Mouse (Mus musculus): Measurements from ENCODE around the gene Psmd9. TPM values are rescaled to one million over a fixed set of nuclear protein-coding genes. Genes with fewer than 3 reads are reported as not detected.

The Psmd9 gene
- polyA plus RNA-seq, 1 experiment = 28.4 TPM

DNA sequence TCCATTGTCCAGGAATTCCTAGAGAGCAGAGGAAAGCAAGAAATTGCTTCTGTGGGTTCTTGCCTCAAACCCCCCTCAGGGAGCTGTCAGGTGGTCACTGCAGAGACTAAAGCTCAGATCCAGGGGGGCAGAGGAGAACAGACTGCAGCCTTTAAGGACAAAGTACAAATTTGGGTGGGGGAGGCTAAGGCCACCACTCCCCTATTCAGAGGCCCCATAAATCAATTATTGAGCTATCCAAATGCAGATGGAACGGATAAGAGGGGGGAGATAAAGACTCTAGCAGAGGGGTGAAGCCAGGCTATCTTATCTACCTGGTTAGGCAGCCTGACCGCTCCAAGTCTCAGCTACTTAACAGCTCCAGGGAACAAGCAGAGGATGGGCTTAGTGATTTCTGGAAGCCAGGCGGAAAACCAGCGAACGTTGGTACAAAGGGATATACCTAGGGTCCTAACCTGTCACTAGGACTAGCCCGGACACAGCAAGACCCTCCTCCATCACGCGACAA lies 34.3 kb upstream of the Psmd9 start:
- 26% methylated on average over 8 of the region's 8 CpGs for WGBS
- DNase-seq = no peak
- H3K27me3 ChIP-seq (ENCODE audit: control insufficient read depth, insufficient read depth, low read length) = no peaks in the 10 kb centered on the region
- H3K4me1 ChIP-seq (ENCODE audit: control insufficient read depth, insufficient read depth, low read length) = peaks cover 30% of the 10 kb centered on the region
- H3K27ac ChIP-seq (ENCODE audit: insufficient read depth, low read length) = no peak overlapping the region; the same call in 1 of the 2 replicates
- no peak overlapping the region for H3K4me3 ChIP-seq (replicated peaks; ENCODE audit: insufficient read depth, low read depth, low read length)
- TF ChIP-seq CTCF (IDR thresholded peaks at IDR 0.05; ENCODE audit: borderline replicate concordance, insufficient read depth, low read depth, low read length) (no peak), POLR2A (IDR thresholded peaks at IDR 0.05; ENCODE audit: borderline replicate concordance, insufficient read depth, low read length) (no peak)

DNA sequence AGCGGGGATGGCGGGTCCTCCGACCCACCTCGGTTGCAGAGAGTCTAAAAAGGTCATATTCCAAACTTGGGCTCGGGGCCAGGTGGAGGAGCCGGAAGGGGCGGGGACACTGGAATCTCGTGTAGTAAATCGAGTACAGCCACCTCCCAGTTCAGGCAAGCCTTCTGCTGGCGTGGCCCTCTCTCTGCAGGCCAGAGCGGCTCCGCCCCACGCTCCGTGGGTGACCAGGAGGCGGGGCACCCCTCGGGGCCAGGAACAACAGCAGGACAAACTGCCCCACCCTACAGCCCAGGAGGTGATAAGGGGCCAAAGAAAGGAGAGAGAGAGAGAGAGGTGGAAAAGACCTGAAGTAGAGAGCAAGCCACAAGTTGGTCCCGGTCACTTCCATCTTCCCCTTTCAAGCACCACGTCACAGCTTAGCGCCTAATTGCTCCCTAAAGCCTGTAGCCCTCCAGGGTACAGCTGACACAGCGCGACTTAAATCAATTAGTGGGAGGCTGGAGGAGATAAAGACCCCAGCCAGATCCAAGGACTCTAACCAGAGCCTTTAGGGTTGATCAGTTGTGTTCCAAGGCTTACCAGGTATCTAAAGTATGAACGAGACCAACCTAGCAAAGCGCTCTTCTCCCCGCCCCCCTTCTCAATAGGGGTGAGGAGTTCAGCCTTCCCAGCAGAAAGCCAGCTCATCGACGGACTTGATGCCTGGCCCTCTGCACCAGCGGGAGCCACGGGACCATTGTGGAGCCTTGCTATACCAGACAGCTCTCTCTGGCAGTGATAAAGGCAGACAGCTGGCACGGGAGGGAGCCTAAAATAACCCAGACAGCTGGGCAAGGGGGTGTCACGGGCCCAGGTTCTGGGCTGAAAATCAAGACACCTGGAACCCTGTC lies 33.5 kb upstream of the Psmd9 start:
- peaks cover 30% of the 10 kb centered on the region for H3K4me1 ChIP-seq (ENCODE audit: control insufficient read depth, insufficient read depth, low read length)
- no peaks in the 10 kb centered on the region for H3K27me3 ChIP-seq (ENCODE audit: control insufficient read depth, insufficient read depth, low read length)
- DNase-seq = peak; percentile 68 to 69
- H3K4me3 ChIP-seq (replicated peaks; ENCODE audit: insufficient read depth, low read depth, low read length) = peak overlapping the region; percentile 45
- TF ChIP-seq POLR2A (IDR thresholded peaks at IDR 0.05; ENCODE audit: borderline replicate concordance, insufficient read depth, low read length) (no peak), CTCF (IDR thresholded peaks at IDR 0.05; ENCODE audit: borderline replicate concordance, insufficient read depth, low read depth, low read length) (no peak)
- WGBS = 7% methylated on average over 30 of the region's 30 CpGs
- peak overlapping the region; percentile 100 for H3K27ac ChIP-seq (ENCODE audit: insufficient read depth, low read length)

DNA sequence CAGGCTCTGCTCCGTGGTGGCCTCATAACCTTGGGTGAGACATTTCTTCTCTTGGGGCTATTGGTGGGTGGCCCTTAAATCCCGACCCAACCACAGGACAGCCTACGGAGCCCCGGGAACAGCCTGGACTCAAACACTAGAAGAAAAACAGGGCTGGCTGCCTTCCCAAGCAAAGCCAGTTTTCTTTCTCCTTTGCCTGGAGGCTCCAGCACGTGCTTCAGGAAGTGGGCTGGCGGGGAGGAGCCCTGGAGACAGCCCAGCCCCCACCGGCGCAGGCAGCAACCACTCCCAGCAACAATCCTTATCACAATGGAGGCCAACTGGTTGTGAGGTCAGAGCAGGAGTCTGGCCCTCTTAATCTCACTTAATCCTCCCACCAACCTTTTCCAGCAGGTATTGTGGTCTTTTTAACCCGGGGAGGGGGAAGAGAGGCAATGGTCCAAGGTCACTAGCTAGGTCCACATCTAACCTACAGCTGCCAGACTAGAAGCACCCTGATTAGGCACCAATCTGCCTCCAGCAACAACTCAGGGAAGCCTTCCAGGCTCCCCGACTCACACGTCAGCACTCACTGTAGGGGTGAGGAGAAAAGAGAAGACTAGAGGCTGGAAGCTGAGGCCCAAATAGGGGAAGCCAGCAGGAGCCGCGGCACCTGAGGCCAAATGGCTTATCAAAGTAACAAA lies 32.7 kb upstream of the Psmd9 start:
- H3K27me3 ChIP-seq (ENCODE audit: control insufficient read depth, insufficient read depth, low read length) = no peaks in the 10 kb centered on the region
- H3K4me1 ChIP-seq (ENCODE audit: control insufficient read depth, insufficient read depth, low read length) = peaks cover 30% of the 10 kb centered on the region
- 4% methylated on average over 13 of the region's 13 CpGs for WGBS
- H3K27ac ChIP-seq (ENCODE audit: insufficient read depth, low read length) = peak overlapping the region; percentile 100
- DNase-seq = peak; percentile 69 to 73
- no peak for TF ChIP-seq CTCF (IDR thresholded peaks at IDR 0.05; ENCODE audit: borderline replicate concordance, insufficient read depth, low read depth, low read length)
- no peak for TF ChIP-seq POLR2A (IDR thresholded peaks at IDR 0.05; ENCODE audit: borderline replicate concordance, insufficient read depth, low read length)
- H3K4me3 ChIP-seq (replicated peaks; ENCODE audit: insufficient read depth, low read depth, low read length) = peak overlapping the region; percentile 45

DNA sequence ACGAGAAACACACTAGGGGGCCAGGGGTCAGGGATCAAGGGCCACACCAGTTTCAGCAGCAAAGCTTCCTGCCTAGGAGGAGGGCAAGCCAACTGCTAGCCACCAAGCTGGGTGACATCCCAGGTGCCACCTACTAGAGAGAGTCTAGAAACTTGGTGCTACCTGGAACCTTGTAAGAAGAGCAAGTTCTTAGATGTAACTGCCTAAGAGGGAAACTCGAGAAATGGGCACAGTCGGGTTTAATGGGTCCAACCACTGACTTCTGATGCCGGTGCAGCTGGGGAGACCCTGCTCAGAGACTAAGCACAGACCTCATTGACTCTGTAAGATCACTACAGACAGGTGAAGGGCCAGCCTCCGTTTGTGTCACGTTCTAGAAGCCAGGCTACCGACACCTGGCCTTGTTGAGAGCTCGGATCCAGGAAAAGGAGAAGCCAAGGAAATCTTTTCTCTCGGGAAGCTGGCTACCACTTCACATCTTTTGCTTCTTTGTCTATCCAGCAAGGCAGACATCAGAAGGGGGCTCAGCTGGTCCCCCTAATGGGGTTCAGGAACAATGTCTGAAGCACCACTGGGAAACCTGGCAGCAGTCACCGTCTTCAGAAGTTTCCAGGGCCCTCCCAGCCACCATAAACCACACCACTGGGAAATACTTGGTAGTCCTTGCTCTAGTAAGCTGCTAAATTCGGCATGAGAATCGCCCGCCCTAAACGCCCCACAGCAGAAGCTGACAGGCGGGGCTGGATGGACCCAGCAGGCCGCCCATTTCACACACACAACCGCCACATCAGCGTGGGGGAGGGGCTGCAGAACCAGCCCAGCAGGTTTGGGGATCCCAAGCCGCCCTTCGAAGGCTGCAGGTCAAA lies 31.9 kb upstream of the Psmd9 start:
- Histone ChIP-seq H3K4me3 (replicated peaks; ENCODE audit: insufficient read depth, low read depth, low read length) (peak overlapping the region; percentile 84), H3K27me3 (ENCODE audit: control insufficient read depth, insufficient read depth, low read length) (no peaks in the 10 kb centered on the region), H3K27ac (ENCODE audit: insufficient read depth, low read length) (peak overlapping the region; percentile 100), H3K4me1 (ENCODE audit: control insufficient read depth, insufficient read depth, low read length) (peaks cover 30% of the 10 kb centered on the region)
- TF ChIP-seq CTCF (IDR thresholded peaks at IDR 0.05; ENCODE audit: borderline replicate concordance, insufficient read depth, low read depth, low read length) (no peak), POLR2A (IDR thresholded peaks at IDR 0.05; ENCODE audit: borderline replicate concordance, insufficient read depth, low read length) (no peak)
- peak; percentile 68 to 70 for DNase-seq
- 2% methylated on average over 20 of the region's 20 CpGs for WGBS

DNA sequence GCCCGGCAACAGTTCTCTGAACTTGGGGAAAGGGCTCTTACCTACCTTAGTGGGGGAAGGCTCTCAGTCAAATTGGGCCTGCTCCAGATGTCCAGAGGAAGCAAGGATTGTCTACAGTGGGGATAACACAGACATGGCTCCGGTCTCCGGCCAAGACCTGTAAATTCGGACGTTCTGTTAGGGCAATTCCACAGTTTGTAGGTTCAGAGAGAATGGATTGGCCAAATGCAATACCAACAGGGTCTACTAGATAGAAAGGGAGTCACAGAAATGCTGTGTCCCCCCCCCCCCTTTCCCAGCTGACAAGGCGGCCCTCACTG lies 31.3 kb upstream of the Psmd9 start:
- no peak for DNase-seq
- H3K4me1 ChIP-seq (ENCODE audit: control insufficient read depth, insufficient read depth, low read length) = peaks cover 30% of the 10 kb centered on the region
- 0% methylated on average over 6 of the region's 6 CpGs for WGBS
- H3K27ac ChIP-seq (ENCODE audit: insufficient read depth, low read length) = peak overlapping the region; percentile 100
- TF ChIP-seq POLR2A (IDR thresholded peaks at IDR 0.05; ENCODE audit: borderline replicate concordance, insufficient read depth, low read length) = no peak
- no peak for TF ChIP-seq CTCF (IDR thresholded peaks at IDR 0.05; ENCODE audit: borderline replicate concordance, insufficient read depth, low read depth, low read length)
- H3K4me3 ChIP-seq (replicated peaks; ENCODE audit: insufficient read depth, low read depth, low read length) = peak overlapping the region; percentile 84
- no peaks in the 10 kb centered on the region for H3K27me3 ChIP-seq (ENCODE audit: control insufficient read depth, insufficient read depth, low read length)

DNA sequence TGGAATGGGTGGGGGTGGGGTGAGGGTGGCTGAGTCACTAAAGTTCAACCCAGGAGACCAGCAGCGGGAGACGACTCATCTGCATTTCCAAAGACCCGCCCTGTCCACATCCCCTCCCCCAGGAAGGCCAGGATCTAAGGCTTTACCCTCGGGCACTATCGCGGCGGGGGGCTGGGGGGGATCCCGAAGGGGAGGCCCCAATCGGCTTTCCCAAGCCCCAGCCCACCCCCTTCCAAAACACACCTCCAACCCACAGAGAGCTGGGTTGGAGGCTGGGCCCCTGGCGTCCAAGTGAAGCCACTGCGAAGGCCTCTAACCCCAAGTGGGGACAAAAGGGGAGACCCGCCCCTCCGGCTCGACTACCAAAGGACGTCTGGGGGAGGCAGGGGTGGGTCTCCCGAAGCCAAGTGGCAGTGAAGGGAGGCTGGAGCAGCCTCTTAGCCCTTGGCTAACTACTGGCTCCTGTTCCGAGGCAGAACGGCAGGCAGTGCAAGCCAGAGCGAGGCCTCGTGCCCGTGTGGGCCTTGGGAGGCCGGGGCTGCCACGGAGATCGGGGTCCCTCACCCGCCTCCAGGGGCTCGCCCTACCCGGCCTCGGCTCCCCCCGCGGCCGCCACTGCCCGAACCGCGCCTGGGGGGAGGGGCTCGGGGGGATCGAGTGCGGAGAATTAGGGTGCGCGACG lies 30.8 kb upstream of the Psmd9 start:
- H3K27ac ChIP-seq (ENCODE audit: insufficient read depth, low read length) = peak overlapping the region; percentile 100
- TF ChIP-seq POLR2A (IDR thresholded peaks at IDR 0.05; ENCODE audit: borderline replicate concordance, insufficient read depth, low read length) (no peak), CTCF (IDR thresholded peaks at IDR 0.05; ENCODE audit: borderline replicate concordance, insufficient read depth, low read depth, low read length) (no peak)
- WGBS = under 1% methylated on average over 38 of the region's 40 CpGs
- peak; percentile 62 to 75 for DNase-seq
- H3K27me3 ChIP-seq (ENCODE audit: control insufficient read depth, insufficient read depth, low read length) = no peaks in the 10 kb centered on the region
- peaks cover 30% of the 10 kb centered on the region for H3K4me1 ChIP-seq (ENCODE audit: control insufficient read depth, insufficient read depth, low read length)
- peak overlapping the region; percentile 84 for H3K4me3 ChIP-seq (replicated peaks; ENCODE audit: insufficient read depth, low read depth, low read length)

Data from cerebellum, adult 2 months (tissue).